8 mouse cellular contexts compared by ENCODE assay signal in genomic region chr5:3646991-3647707, GRCm38 (mm10). TPM values are rescaled to one million over a fixed set of nuclear protein-coding genes. Genes with fewer than 3 reads are reported as not detected.
A peak's percentile ranks its signal among the peaks of the same experiment; 100 is the strongest.
DNase-seq lines count a peak whose midpoint lies in the region; ATAC-seq and TF ChIP-seq lines count a peak whose summit lies in the region.

No protein-coding gene starts in this region.

- H3K27ac ChIP-seq in CH12.LX (ENCODE audit: insufficient read depth, low read depth), result peak overlapping the region; percentile 66
- H3K27ac ChIP-seq in embryonic facial prominence, embryonic 14.5 days (replicated peaks; ENCODE audit: low read depth, low read length), result peak overlapping the region; percentile 93
- H3K27ac ChIP-seq in heart, embryonic 13.5 days (replicated peaks), result peak overlapping the region; percentile 94
- H3K27ac ChIP-seq in neural tube, embryonic 14.5 days (ENCODE audit: low read depth, low read length), result peak overlapping the region; percentile 88

- in situ Hi-C loops in CH12.LX (cut with MboI; ENCODE audit: low pct_ligation_motif_present, low pct_unique_long_range_greater_than_20kb, low sequenced_read_pairs), result loop anchor here (10.0 to 25.0 kb wide), 2 partner anchors 158 to 540 kb away; partner anchors contain the start of genes Ankib1, Krit1 and Mterf1b

- TF ChIP-seq POLR2A in CH12.LX (IDR thresholded peaks at IDR 0.05; ENCODE audit: low read depth, low read length), result no peak

- dilution Hi-C loops in CH12.LX (cut with MboI; ENCODE audit: extremely low pct_ligation_motif_present, extremely low pct_unique_long_range_greater_than_20kb, low sequenced_read_pairs), result no loop called here

- H3K4me2 ChIP-seq in CH12.LX (ENCODE audit: insufficient read depth, low read depth, poor library complexity, severe bottlenecking), result peak overlapping the region; percentile 95; the same call in 1 of the 2 replicates
- peak overlapping the region; percentile 68 for H3K4me2 ChIP-seq in embryonic facial prominence, embryonic 14.5 days (ENCODE audit: low read depth, low read length)
- peak overlapping the region; percentile 87 for H3K4me2 ChIP-seq in heart, embryonic 13.5 days
- H3K4me2 ChIP-seq in neural tube, embryonic 14.5 days (ENCODE audit: low read depth, low read length), result peak overlapping the region; percentile 46

- no peaks in the 10 kb centered on the region for H3K27me3 ChIP-seq in CH12.LX (replicated peaks)
- H3K27me3 ChIP-seq in embryonic facial prominence, embryonic 14.5 days (replicated peaks; ENCODE audit: control insufficient read depth, insufficient read depth, low read length), result no peaks in the 10 kb centered on the region
- no peaks in the 10 kb centered on the region for H3K27me3 ChIP-seq in heart, embryonic 13.5 days (replicated peaks)
- H3K27me3 ChIP-seq in neural tube, embryonic 14.5 days (ENCODE audit: control insufficient read depth, insufficient read depth, low read length), result no peaks in the 10 kb centered on the region; the same call in 1 of the 2 replicates

- H3K4me1 ChIP-seq in CH12.LX (ENCODE audit: control insufficient read depth in 1 of 2, insufficient read depth in 2 of 2), result peaks cover 0 to 22% of the 10 kb centered on the region in 2 experiments; a peak in 2 of 4 replicates
- H3K4me1 ChIP-seq in embryonic facial prominence, embryonic 14.5 days (ENCODE audit: control insufficient read depth, insufficient read depth, low read length), result 0 out of 2 replicates have a peak, but pooled peaks cover 5% of the 10 kb centered on the region
- peaks cover 18% of the 10 kb centered on the region for H3K4me1 ChIP-seq in heart, embryonic 13.5 days
- 0 out of 2 replicates have a peak, but pooled peaks cover 10% of the 10 kb centered on the region for H3K4me1 ChIP-seq in neural tube, embryonic 14.5 days (ENCODE audit: control insufficient read depth, insufficient read depth, low read length)

- 0% methylated on average over 35 of the region's 60 CpGs for WGBS in embryonic facial prominence, embryonic 14.5 days
- under 1% methylated on average over 60 of the region's 60 CpGs for WGBS in heart, embryonic 13.5 days
- under 1% methylated on average over 53 of the region's 60 CpGs for WGBS in neural tube, embryonic 14.5 days

- peak overlapping the region; percentile 79 to 100 (median 85) for H3K4me3 ChIP-seq in CH12.LX (replicated peaks in 1 of 3; ENCODE audit: low read depth in 2 of 3, low read length in 2 of 3, poor library complexity in 1 of 3)
- peak overlapping the region; percentile 95 for H3K4me3 ChIP-seq in embryonic facial prominence, embryonic 14.5 days (ENCODE audit: low read depth, low read length)
- H3K4me3 ChIP-seq in heart, embryonic 13.5 days, result peak overlapping the region; percentile 99
- H3K4me3 ChIP-seq in neural tube, embryonic 14.5 days (ENCODE audit: low read depth, low read length), result peak overlapping the region; percentile 95

- peak in 1 of 2 experiments; percentile 81; a peak in 2 of 4 replicates for TF ChIP-seq CTCF in CH12.LX (conservative IDR thresholded peaks at IDR 0.05 in 1 of 2, IDR thresholded peaks at IDR 0.05 in 1 of 2; ENCODE audit: low read depth in 2 of 2, low read length in 2 of 2)

- no peak for TF ChIP-seq EP300 in CH12.LX (IDR thresholded peaks at IDR 0.05; ENCODE audit: low read length)

- peak; percentile 80 for TF ChIP-seq RAD21 in CH12.LX (IDR thresholded peaks at IDR 0.05; ENCODE audit: low read depth, low read length)

- ATAC-seq in embryonic facial prominence, embryonic 14.5 days (ENCODE audit: low read depth), result peak; percentile 80
- ATAC-seq in heart, embryonic 13.5 days (ENCODE audit: extremely low read depth, insufficient number of reproducible peaks, low FRiP score, low TSS enrichment), result peak; percentile 47
- peak; percentile 86 for ATAC-seq in neural tube, embryonic 14.5 days (ENCODE audit: low read depth)

- peak overlapping the region; percentile 98 for H3K9ac ChIP-seq in CH12.LX (ENCODE audit: insufficient read depth, low read depth)
- H3K9ac ChIP-seq in embryonic facial prominence, embryonic 14.5 days (ENCODE audit: low read depth, low read length), result peak overlapping the region; percentile 88
- H3K9ac ChIP-seq in heart, embryonic 13.5 days, result peak overlapping the region; percentile 97
- H3K9ac ChIP-seq in neural tube, embryonic 14.5 days (replicated peaks; ENCODE audit: low read depth, low read length), result peak overlapping the region; percentile 84

- H3K79me2 ChIP-seq in CH12.LX (replicated peaks; ENCODE audit: control insufficient read depth, extremely low read depth, insufficient read depth, poor library complexity, severe bottlenecking), result peaks cover 17% of the 10 kb centered on the region

- DNase-seq in CH12.LX (ENCODE audit: extremely low read depth), result peak; percentile 72
- peak; percentile 18 to 31 for DNase-seq in adrenal gland, postnatal 4 days (ENCODE audit: low spot score in 2 of 2)
- DNase-seq in embryonic facial prominence, embryonic 14.5 days (ENCODE audit: low spot score), result peak; percentile 89
- peak; percentile 75 for DNase-seq in kidney, postnatal 10 days
- DNase-seq in lung, adult 18-20 months, result peak; percentile 47 to 64
- peak; percentile 53 for DNase-seq in testis, postnatal 14 days (ENCODE audit: low spot score)

- H3K36me3 ChIP-seq in CH12.LX (replicated peaks in 1 of 2; ENCODE audit: control insufficient read depth in 1 of 2, insufficient read depth in 1 of 2, low read length in 1 of 2), result peaks cover 16 to 32% of the 10 kb centered on the region in 2 experiments
- peaks cover 26% of the 10 kb centered on the region for H3K36me3 ChIP-seq in embryonic facial prominence, embryonic 14.5 days (ENCODE audit: control insufficient read depth, insufficient read depth, low read length)
- peaks cover 32% of the 10 kb centered on the region for H3K36me3 ChIP-seq in heart, embryonic 13.5 days
- peaks cover 4% of the 10 kb centered on the region; the same call in 1 of the 2 replicates for H3K36me3 ChIP-seq in neural tube, embryonic 14.5 days (ENCODE audit: control insufficient read depth, insufficient read depth, low read length)

- no peaks in the 10 kb centered on the region for H3K9me3 ChIP-seq in CH12.LX (replicated peaks; ENCODE audit: low read length)
- no peaks in the 10 kb centered on the region for H3K9me3 ChIP-seq in embryonic facial prominence, embryonic 14.5 days (ENCODE audit: control insufficient read depth, low read length)
- no peaks in the 10 kb centered on the region for H3K9me3 ChIP-seq in heart, embryonic 13.5 days
- H3K9me3 ChIP-seq in neural tube, embryonic 14.5 days (ENCODE audit: control insufficient read depth, low read length), result no peaks in the 10 kb centered on the region

TF ChIP-seq in CH12.LX, 34 proteins besides CTCF, POLR2A, EP300 and RAD21 (continues in another document):
- peak; percentile 59; the same call in 1 of the 2 replicates for TF ChIP-seq ELF1 (IDR thresholded peaks at IDR 0.05; ENCODE audit: low read depth, low read length)
- peak; percentile 43; the same call in 1 of the 2 replicates for TF ChIP-seq CHD2 (IDR thresholded peaks at IDR 0.05; ENCODE audit: low read length)
- TF ChIP-seq PAX5 (IDR thresholded peaks at IDR 0.05; ENCODE audit: low read length), result no peak
- peak; percentile 40; the same call in 1 of the 2 replicates for TF ChIP-seq MXI1 (IDR thresholded peaks at IDR 0.05; ENCODE audit: low read depth, low read length)
- TF ChIP-seq SIN3A (IDR thresholded peaks at IDR 0.05; ENCODE audit: low read length), result peak; percentile 39; the same call in 1 of the 2 replicates
- TF ChIP-seq SMC3 (IDR thresholded peaks at IDR 0.05; ENCODE audit: low read depth, low read length), result peak; percentile 55
- TF ChIP-seq NELFE (IDR thresholded peaks at IDR 0.05; ENCODE audit: low read depth, low read length), result no peak
- peak; percentile 77 for TF ChIP-seq MAZ (IDR thresholded peaks at IDR 0.05; ENCODE audit: low read depth, low read length)
- TF ChIP-seq CHD1 (IDR thresholded peaks at IDR 0.05; ENCODE audit: low read depth, low read length), result peak; percentile 61; the same call in 1 of the 2 replicates
- TF ChIP-seq ZC3H11A (IDR thresholded peaks at IDR 0.05; ENCODE audit: low read depth, low read length), result no peak

RNA-seq across cellular contexts. Expression of gene Tmbim7, which starts 3.8 kb away (rescaled TPM):
- total RNA-seq in CH12.LX (2012; rRNA removed), result not detected in 2 replicates
- not detected in 2 replicates for total RNA-seq in CH12.LX (2014; rRNA removed)
- polyA plus RNA-seq in CH12.LX (2012; ENCODE audit: insufficient read length, low read depth), result not detected in 2 replicates
- not detected for total RNA-seq in adrenal gland, postnatal 4 days (2021)
- not detected in 2 replicates for polyA plus RNA-seq in embryonic facial prominence, embryonic 14.5 days (2014; fragmentation: Nextera tagmentation; extraction: Ambion mirVana)
- polyA plus RNA-seq in heart, embryonic 13.5 days (2015; fragmentation: Nextera tagmentation; extraction: Ambion mirVana), result not detected in 2 replicates
- not detected in 2 replicates for polyA plus RNA-seq in neural tube, embryonic 14.5 days (2014; fragmentation: Nextera tagmentation; extraction: Ambion mirVana)

RNA-seq across cellular contexts. Expression of gene Gatad1, which starts 9.8 kb away (rescaled TPM):
- total RNA-seq in CH12.LX (2012; rRNA removed) (51.2 and 58.8 TPM in 2 replicates), CH12.LX (2014; rRNA removed) (97.3 and 111 TPM in 2 replicates)
- 119 and 133 TPM in 2 replicates for polyA plus RNA-seq in CH12.LX (2012; ENCODE audit: insufficient read length, low read depth)
- 100 to 1,000 TPM; 136 to 137 TPM for total RNA-seq in adrenal gland, postnatal 4 days (2021)
- polyA plus RNA-seq in embryonic facial prominence, embryonic 14.5 days (2014; fragmentation: Nextera tagmentation; extraction: Ambion mirVana), result 65.2 and 65.8 TPM in 2 replicates
- 55.7 and 60.8 TPM in 2 replicates for polyA plus RNA-seq in heart, embryonic 13.5 days (2015; fragmentation: Nextera tagmentation; extraction: Ambion mirVana)
- polyA plus RNA-seq in neural tube, embryonic 14.5 days (2014; fragmentation: Nextera tagmentation; extraction: Ambion mirVana), result 68.3 and 70.3 TPM in 2 replicates

RNA-seq across cellular contexts. Expression of gene Rbm48, which starts 50.8 kb away (rescaled TPM):
- total RNA-seq in CH12.LX (2012; rRNA removed) (8.4 and 8.7 TPM in 2 replicates), CH12.LX (2014; rRNA removed) (15.9 and 17.8 TPM in 2 replicates)
- 11.5 and 14.2 TPM in 2 replicates for polyA plus RNA-seq in CH12.LX (2012; ENCODE audit: insufficient read length, low read depth)
- total RNA-seq in adrenal gland, postnatal 4 days (2021), result 10 to 100 TPM; 15.0 to 16.0 TPM
- 11.4 TPM in 2 replicates for polyA plus RNA-seq in embryonic facial prominence, embryonic 14.5 days (2014; fragmentation: Nextera tagmentation; extraction: Ambion mirVana)
- polyA plus RNA-seq in heart, embryonic 13.5 days (2015; fragmentation: Nextera tagmentation; extraction: Ambion mirVana), result 8.3 and 8.8 TPM in 2 replicates
- 16.7 and 21.0 TPM in 2 replicates for polyA plus RNA-seq in neural tube, embryonic 14.5 days (2014; fragmentation: Nextera tagmentation; extraction: Ambion mirVana)

RNA-seq across cellular contexts. Expression of gene Pex1, which starts 51.3 kb away (rescaled TPM):
- total RNA-seq in CH12.LX (2012; rRNA removed) (5.8 and 8.4 TPM in 2 replicates), CH12.LX (2014; rRNA removed) (10.3 and 11.2 TPM in 2 replicates)
- polyA plus RNA-seq in CH12.LX (2012; ENCODE audit: insufficient read length, low read depth), result 10.5 and 14.4 TPM in 2 replicates
- 10 to 100 TPM; 33.1 to 34.3 TPM for total RNA-seq in adrenal gland, postnatal 4 days (2021)
- polyA plus RNA-seq in embryonic facial prominence, embryonic 14.5 days (2014; fragmentation: Nextera tagmentation; extraction: Ambion mirVana), result 12.9 and 13.0 TPM in 2 replicates
- polyA plus RNA-seq in heart, embryonic 13.5 days (2015; fragmentation: Nextera tagmentation; extraction: Ambion mirVana), result 9.7 and 13.0 TPM in 2 replicates
- polyA plus RNA-seq in neural tube, embryonic 14.5 days (2014; fragmentation: Nextera tagmentation; extraction: Ambion mirVana), result 23.5 and 25.5 TPM in 2 replicates

Comparison
In these comparisons a context has a peak if more than half of its experiments do, and no peak if none do; other contexts are left out.
1. Peak in every context shown above with its lines: DNase-seq, ATAC-seq, H3K4me3 ChIP-seq and H3K27ac ChIP-seq.
2. DNase-seq: peak in every context shown above with its lines; median percentile 89 in embryonic facial prominence, embryonic 14.5 days; 75 in kidney, postnatal 10 days; 72 in CH12.LX; 56 in lung, adult 18-20 months; 53 in testis, postnatal 14 days; 24 in adrenal gland, postnatal 4 days.